Comparison of ENCODE assay signal across 12 mouse cellular contexts in genomic region chr17:46255147-46255546, GRCm38 (mm10). TPM values are rescaled to one million over a fixed set of nuclear protein-coding genes. Genes with fewer than 3 reads are reported as not detected.
DNase-seq lines count a peak whose midpoint lies in the region; ATAC-seq lines count a peak whose summit lies in the region.
"Had no signal": no experiment of that assay in that cellular context is flagged by ENCODE, and none has a peak within 500 bp of the region (broad histone marks: within the 10 kb centered on the region; RNA-seq: fewer than 3 reads in every experiment).

No protein-coding gene starts in this region.

- no peak; the same call in 1 of the 2 replicates for ATAC-seq in neural tube, embryonic 11.5 days (ENCODE audit: insufficient read depth, low FRiP score, low TSS enrichment)
- no peak for ATAC-seq in limb, embryonic 13.5 days (ENCODE audit: low FRiP score, low read depth)
- no peak for ATAC-seq in neural tube, embryonic 15.5 days (ENCODE audit: low FRiP score)
- no peak for ATAC-seq in megakaryocyte, adult 5-6 weeks (ENCODE audit: poor library complexity, severe bottlenecking)

- 34% methylated on average over 6 of the region's 6 CpGs for WGBS in neural tube, embryonic 11.5 days
- 28% methylated on average over 6 of the region's 6 CpGs for WGBS in limb, embryonic 13.5 days
- WGBS in neural tube, embryonic 15.5 days = 29% methylated on average over 6 of the region's 6 CpGs

- no peak overlapping the region for H3K9ac ChIP-seq in neural tube, embryonic 11.5 days (ENCODE audit: low read length)
- no peak overlapping the region for H3K9ac ChIP-seq in limb, embryonic 13.5 days
- H3K9ac ChIP-seq in neural tube, embryonic 15.5 days (replicated peaks) = peak overlapping the region; percentile 75

- no peak overlapping the region for H3K27ac ChIP-seq in neural tube, embryonic 11.5 days (ENCODE audit: low read depth, low read length)
- no peak overlapping the region for H3K27ac ChIP-seq in limb, embryonic 13.5 days
- no peak overlapping the region for H3K27ac ChIP-seq in neural tube, embryonic 15.5 days (replicated peaks)
- H3K27ac ChIP-seq: heart, embryonic 10.5 days had no signal

- peak; percentile 38 for DNase-seq in cerebellum, adult 11-12 months
- no peak for DNase-seq in cerebellum, postnatal 25 days
- no peak for DNase-seq in neural tube, embryonic 11.5 days (ENCODE audit: low spot score)
- DNase-seq in neural tube, embryonic 10.5 days (ENCODE audit: extremely low spot score, low spot score) = no peak
- no peak for DNase-seq in adrenal gland, postnatal 14 days
- DNase-seq: cerebellum, postnatal 36 days; kidney, adult 9 months had no signal

- H3K4me1 ChIP-seq in neural tube, embryonic 11.5 days (ENCODE audit: control insufficient read depth, insufficient read depth, low read length) = peaks cover 6% of the 10 kb centered on the region; the same call in 1 of the 2 replicates
- peaks cover 13% of the 10 kb centered on the region for H3K4me1 ChIP-seq in limb, embryonic 13.5 days
- peaks cover 30% of the 10 kb centered on the region for H3K4me1 ChIP-seq in neural tube, embryonic 15.5 days

- 0 out of 2 replicates have a peak, but pooled peaks cover 2% of the 10 kb centered on the region for H3K9me3 ChIP-seq in neural tube, embryonic 11.5 days (ENCODE audit: control insufficient read depth, low read length)
- no peaks in the 10 kb centered on the region for H3K9me3 ChIP-seq in limb, embryonic 13.5 days
- H3K9me3 ChIP-seq in neural tube, embryonic 15.5 days (replicated peaks) = no peaks in the 10 kb centered on the region
- H3K9me3 ChIP-seq: heart, embryonic 10.5 days had no signal

- H3K4me2 ChIP-seq in neural tube, embryonic 11.5 days (ENCODE audit: low read depth) = peak overlapping the region; percentile 8; the same call in 1 of the 2 replicates
- H3K4me2 ChIP-seq in limb, embryonic 13.5 days (replicated peaks) = peak overlapping the region; percentile 100
- H3K4me2 ChIP-seq in neural tube, embryonic 15.5 days = peak overlapping the region; percentile 94

- H3K27me3 ChIP-seq in neural tube, embryonic 11.5 days (ENCODE audit: control insufficient read depth, insufficient read depth, low read length) = peaks cover 11% of the 10 kb centered on the region
- H3K27me3 ChIP-seq in limb, embryonic 13.5 days = peaks cover 31% of the 10 kb centered on the region
- H3K27me3 ChIP-seq in neural tube, embryonic 15.5 days (replicated peaks) = no peaks in the 10 kb centered on the region

- H3K36me3 ChIP-seq in neural tube, embryonic 11.5 days (ENCODE audit: control insufficient read depth, insufficient read depth, low read length) = peaks cover 18% of the 10 kb centered on the region
- peaks cover 63% of the 10 kb centered on the region for H3K36me3 ChIP-seq in limb, embryonic 13.5 days
- peaks cover 56% of the 10 kb centered on the region for H3K36me3 ChIP-seq in neural tube, embryonic 15.5 days

- H3K4me3 ChIP-seq in neural tube, embryonic 11.5 days (ENCODE audit: low read depth, low read length) = no peak overlapping the region
- no peak overlapping the region; the same call in 1 of the 2 replicates for H3K4me3 ChIP-seq in limb, embryonic 13.5 days
- H3K4me3 ChIP-seq in neural tube, embryonic 15.5 days (replicated peaks) = peak overlapping the region; percentile 81

RNA-seq across cellular contexts. Expression of gene Lrrc73, which starts 1.8 kb away (rescaled TPM):
- polyA plus RNA-seq in neural tube, embryonic 11.5 days (2014; fragmentation: Nextera tagmentation; extraction: Ambion mirVana) = 1.7 and 2.8 TPM in 2 replicates
- 0.69 and 1.4 TPM in 2 replicates for polyA plus RNA-seq in limb, embryonic 13.5 days (2015; fragmentation: Nextera tagmentation; extraction: Ambion mirVana)
- 13.1 and 15.0 TPM in 2 replicates for polyA plus RNA-seq in neural tube, embryonic 15.5 days (2015; fragmentation: Nextera tagmentation; extraction: Ambion mirVana)
- total RNA-seq in adrenal gland, postnatal 14 days (2021) = 3.7 and 4.8 TPM in 2 replicates
- 0.34 and 1.2 TPM in 2 replicates for total RNA-seq in megakaryocyte, adult 5-6 weeks (2015)
- 0.33 TPM in 1 of 2 replicates, not detected in the other for total RNA-seq in megakaryocyte, adult 5-6 weeks (2017)
- total RNA-seq: liver, adult 2 months had no signal

RNA-seq across cellular contexts. Expression of gene Yipf3, which starts 7.3 kb away (rescaled TPM):
- 79.4 and 89.9 TPM in 2 replicates for polyA plus RNA-seq in neural tube, embryonic 11.5 days (2014; fragmentation: Nextera tagmentation; extraction: Ambion mirVana)
- 104 and 110 TPM in 2 replicates for polyA plus RNA-seq in limb, embryonic 13.5 days (2015; fragmentation: Nextera tagmentation; extraction: Ambion mirVana)
- polyA plus RNA-seq in neural tube, embryonic 15.5 days (2015; fragmentation: Nextera tagmentation; extraction: Ambion mirVana) = 87.8 and 97.8 TPM in 2 replicates
- 135 and 137 TPM in 2 replicates for total RNA-seq in adrenal gland, postnatal 14 days (2021)
- 53.9 and 55.1 TPM in 2 replicates for total RNA-seq in megakaryocyte, adult 5-6 weeks (2015)
- 30.1 and 35.8 TPM in 2 replicates for total RNA-seq in megakaryocyte, adult 5-6 weeks (2017)

RNA-seq across cellular contexts. Expression of gene Polr1c, which starts 7.3 kb away (rescaled TPM):
- polyA plus RNA-seq in neural tube, embryonic 11.5 days (2014; fragmentation: Nextera tagmentation; extraction: Ambion mirVana) = 105 TPM in 2 replicates
- polyA plus RNA-seq in limb, embryonic 13.5 days (2015; fragmentation: Nextera tagmentation; extraction: Ambion mirVana) = 103 and 105 TPM in 2 replicates
- 73.7 and 76.4 TPM in 2 replicates for polyA plus RNA-seq in neural tube, embryonic 15.5 days (2015; fragmentation: Nextera tagmentation; extraction: Ambion mirVana)
- 73.9 and 74.6 TPM in 2 replicates for total RNA-seq in adrenal gland, postnatal 14 days (2021)
- 22.5 and 27.8 TPM in 2 replicates for total RNA-seq in megakaryocyte, adult 5-6 weeks (2015)
- 21.4 and 22.4 TPM in 2 replicates for total RNA-seq in megakaryocyte, adult 5-6 weeks (2017)

RNA-seq across cellular contexts. Expression of gene Tjap1, which starts 27.7 kb away (rescaled TPM):
- 47.6 and 48.8 TPM in 2 replicates for polyA plus RNA-seq in neural tube, embryonic 11.5 days (2014; fragmentation: Nextera tagmentation; extraction: Ambion mirVana)
- 61.3 and 68.2 TPM in 2 replicates for polyA plus RNA-seq in limb, embryonic 13.5 days (2015; fragmentation: Nextera tagmentation; extraction: Ambion mirVana)
- 28.6 and 32.6 TPM in 2 replicates for polyA plus RNA-seq in neural tube, embryonic 15.5 days (2015; fragmentation: Nextera tagmentation; extraction: Ambion mirVana)
- total RNA-seq in adrenal gland, postnatal 14 days (2021) = 44.1 and 44.2 TPM in 2 replicates
- 5.4 and 9.9 TPM in 2 replicates for total RNA-seq in megakaryocyte, adult 5-6 weeks (2015)
- total RNA-seq in megakaryocyte, adult 5-6 weeks (2017) = 9.8 and 15.7 TPM in 2 replicates

RNA-seq across cellular contexts. Expression of gene Dlk2, which starts 42.1 kb away (rescaled TPM):
- polyA plus RNA-seq in neural tube, embryonic 11.5 days (2014; fragmentation: Nextera tagmentation; extraction: Ambion mirVana) = 1.1 and 1.3 TPM in 2 replicates
- polyA plus RNA-seq in limb, embryonic 13.5 days (2015; fragmentation: Nextera tagmentation; extraction: Ambion mirVana) = 8.8 and 11.0 TPM in 2 replicates
- polyA plus RNA-seq in neural tube, embryonic 15.5 days (2015; fragmentation: Nextera tagmentation; extraction: Ambion mirVana) = 24.7 and 27.4 TPM in 2 replicates
- total RNA-seq in adrenal gland, postnatal 14 days (2021) = 0.41 and 0.44 TPM in 2 replicates
- not detected in 2 replicates for total RNA-seq in megakaryocyte, adult 5-6 weeks (2015)
- total RNA-seq in megakaryocyte, adult 5-6 weeks (2017) = not detected in 2 replicates
- total RNA-seq: liver, adult 2 months had no signal
- polyA plus RNA-seq: liver, adult 2 months had no signal

Comparison
In these comparisons a context has a peak if more than half of its experiments do, and no peak if none do; other contexts are left out.
1. H3K4me2 ChIP-seq: peak in every context shown above with its lines; median percentile 100 in limb, embryonic 13.5 days; 94 in neural tube, embryonic 15.5 days; 8 in neural tube, embryonic 11.5 days.